Mouse (Mus musculus): ENCODE measurements around the gene Flvcr1. TPM values are rescaled to one million over a fixed set of nuclear protein-coding genes. Genes with fewer than 3 reads are reported as not detected.
"Not testable (repeated sequence)": the region's sequence is repeated elsewhere in the genome, so short reads cannot be mapped to it uniquely, and the experiment has no call there.

The Flvcr1 gene
- total RNA-seq, 2 experiments from 2014 or later: 25.1 to 27.0 TPM

- no peak for ATAC-seq (replicated peaks; ENCODE audit: poor library complexity, severe bottlenecking)
Observed at GRCm38 (mm10) chr1:191042688-191043087, 16.7 kb upstream of the Flvcr1 start.

- ATAC-seq (replicated peaks; ENCODE audit: poor library complexity, severe bottlenecking): no peak
Observed at GRCm38 (mm10) chr1:191042106-191042505, 16.1 kb upstream of the Flvcr1 start.

GRCm38 (mm10) chr1:191041352-191041751 is 15.4 kb upstream of the Flvcr1 start:
- ATAC-seq (replicated peaks; ENCODE audit: poor library complexity, severe bottlenecking): peak; percentile 85

- no peak for ATAC-seq (replicated peaks; ENCODE audit: poor library complexity, severe bottlenecking)
Observed at GRCm38 (mm10) chr1:191037999-191038398, 12.0 kb upstream of the Flvcr1 start.

- no peak for ATAC-seq (replicated peaks; ENCODE audit: poor library complexity, severe bottlenecking)
Observed at GRCm38 (mm10) chr1:191036554-191037334, 10.8 kb upstream of the Flvcr1 start, which contains the start of gene Spata45. Gene Spata45, plus strand, starts transcription at chr1:191036639.

GRCm38 (mm10) chr1:191035649-191036048 is 9.7 kb upstream of the Flvcr1 start:
- ATAC-seq (replicated peaks; ENCODE audit: poor library complexity, severe bottlenecking): no peak; the same call in 1 of the 2 replicates

GRCm38 (mm10) chr1:191030922-191031425 is 5.0 kb upstream of the Flvcr1 start:
- not testable (repeated sequence) for ATAC-seq (replicated peaks; ENCODE audit: poor library complexity, severe bottlenecking)

- ATAC-seq (replicated peaks; ENCODE audit: poor library complexity, severe bottlenecking): no peak
Observed at GRCm38 (mm10) chr1:191030182-191030581, 4.2 kb upstream of the Flvcr1 start.

- ATAC-seq (replicated peaks; ENCODE audit: poor library complexity, severe bottlenecking): 0 out of 2 replicates have a peak, but pooled peaks have one; percentile 1
Observed at GRCm38 (mm10) chr1:191025016-191026012, 644 bp downstream of the Flvcr1 start.

- ATAC-seq (replicated peaks; ENCODE audit: poor library complexity, severe bottlenecking): not testable (repeated sequence)
Observed at GRCm38 (mm10) chr1:191023806-191024205, 2.2 kb downstream of the Flvcr1 start.

- peak; percentile 57 for ATAC-seq (replicated peaks; ENCODE audit: poor library complexity, severe bottlenecking)
Observed at GRCm38 (mm10) chr1:191023140-191023539, 2.8 kb downstream of the Flvcr1 start.

- ATAC-seq (replicated peaks; ENCODE audit: poor library complexity, severe bottlenecking): no peak
Observed at GRCm38 (mm10) chr1:191021016-191021415, 4.9 kb downstream of the Flvcr1 start.

GRCm38 (mm10) chr1:191020217-191020924 is 5.6 kb downstream of the Flvcr1 start:
- ATAC-seq (replicated peaks; ENCODE audit: poor library complexity, severe bottlenecking): no peak

GRCm38 (mm10) chr1:191019803-191020202 is 6.2 kb downstream of the Flvcr1 start:
- no peak for ATAC-seq (replicated peaks; ENCODE audit: poor library complexity, severe bottlenecking)

- no peak for ATAC-seq (replicated peaks; ENCODE audit: poor library complexity, severe bottlenecking)
Observed at GRCm38 (mm10) chr1:191014271-191014670, 11.7 kb downstream of the Flvcr1 start.

- ATAC-seq (replicated peaks; ENCODE audit: poor library complexity, severe bottlenecking): no peak
Observed at GRCm38 (mm10) chr1:191008707-191009106, 17.3 kb downstream of the Flvcr1 start.

- 0 out of 2 replicates have a peak, but pooled peaks have one; percentile 37 for ATAC-seq (replicated peaks; ENCODE audit: poor library complexity, severe bottlenecking)
Observed at GRCm38 (mm10) chr1:191002201-191002600, 23.8 kb downstream of the Flvcr1 start.

GRCm38 (mm10) chr1:191000686-191001085 is 25.3 kb downstream of the Flvcr1 start:
- no peak for ATAC-seq (replicated peaks; ENCODE audit: poor library complexity, severe bottlenecking)

GRCm38 (mm10) chr1:190998027-190998426 is 27.9 kb downstream of the Flvcr1 start:
- ATAC-seq (replicated peaks; ENCODE audit: poor library complexity, severe bottlenecking): no peak

- ATAC-seq (replicated peaks; ENCODE audit: poor library complexity, severe bottlenecking): 0 out of 2 replicates have a peak, but pooled peaks have one; percentile 25
Observed at GRCm38 (mm10) chr1:190996346-190996877, 29.5 kb downstream of the Flvcr1 start.
